Mouse (Mus musculus) megakaryocyte, embryonic 14.5 days (primary cell): Measurements from ENCODE around the gene Tent5b.

Experiments
- FLI1 ChIP-seq: IDR thresholded peaks from 2 replicates; pipeline ENCODE4 v1.6.1; 2012; ENCODE audit warnings: low read length, inconsistent platforms, mixed read lengths
- GATA1 ChIP-seq: IDR thresholded peaks from 3 replicates; pipeline ENCODE4 v1.6.1; 2012; ENCODE audit warnings: mixed read lengths, low read length, inconsistent platforms, borderline replicate concordance

GRCm38 (mm10) chr4:133480754-133481153 lies 822 bp downstream of the Tent5b start:
- TF ChIP-seq GATA1, result no peak
- no peak for TF ChIP-seq FLI1
